Mouse (Mus musculus) testis, postnatal 14 days (tissue): ENCODE data around the gene Tmem238.

Source experiments
- DNase-seq: peaks from one replicate; pipeline ENCODE4 v3.0.0; 2021; ENCODE audit warnings: low spot score

The Tmem238 gene

DNA sequence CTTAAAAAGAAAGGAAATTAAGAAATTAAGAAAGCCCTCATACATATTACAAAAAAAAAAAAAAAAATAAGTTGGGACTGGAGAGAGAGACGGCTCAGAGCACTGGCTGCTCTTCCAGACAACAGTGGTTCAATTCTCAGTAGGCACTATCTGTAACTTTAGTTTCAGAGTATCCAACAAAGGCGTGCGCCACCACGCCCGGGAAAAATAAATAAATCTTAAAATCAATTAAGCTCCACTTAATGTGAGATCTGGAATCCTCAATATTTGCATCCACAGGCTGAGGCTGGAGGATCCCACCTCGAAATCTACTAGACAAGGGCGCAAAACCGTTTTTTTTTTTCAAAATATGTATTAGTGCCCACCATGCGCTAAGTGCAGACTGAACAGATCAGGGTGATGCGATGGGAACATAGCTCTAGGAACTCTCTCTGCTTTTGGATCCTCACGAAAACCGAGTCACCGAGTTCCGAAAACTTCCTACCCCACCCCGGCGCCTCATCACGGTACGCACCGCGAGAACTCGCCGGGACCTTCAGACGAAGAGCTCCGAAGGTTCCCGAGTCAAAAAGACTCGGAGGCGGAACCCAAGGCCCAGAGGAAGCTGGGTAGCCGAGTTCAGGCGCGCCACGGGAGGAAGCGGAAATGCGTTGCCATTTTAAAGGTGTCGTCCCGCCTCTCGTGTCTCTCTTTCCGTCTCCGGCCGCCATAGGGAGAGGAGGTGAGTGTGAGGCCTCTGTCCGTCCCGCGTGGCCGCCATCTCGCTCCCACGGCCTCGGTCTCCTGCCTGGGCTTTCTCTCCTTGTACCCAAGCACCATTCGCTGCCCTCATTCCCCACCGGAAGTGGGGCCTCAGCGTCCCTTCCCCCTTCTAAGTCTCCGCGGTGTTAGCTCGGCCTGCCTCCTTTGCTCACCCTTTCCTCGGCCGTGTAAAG, 3.1 kb upstream of the Tmem238 start, which contains the start of gene Rpl28:
Gene Rpl28, plus strand, starts transcription at position 597 of the 935 bp plus-strand sequence.
- DNase-seq: peak; percentile 95

GRCm38 (mm10) chr7:4788499-4789435, 689 bp downstream of the Tmem238 start:
- DNase-seq: peak; percentile 65

GRCm38 (mm10) chr7:4783667-4784268, 5.7 kb downstream of the Tmem238 start:
- no peak for DNase-seq

- no peak for DNase-seq
Observed at GRCm38 (mm10) chr7:4782759-4783158, 6.7 kb downstream of the Tmem238 start, which contains the start of the genes Il11 and Tmem190. TSS of gene Il11 (minus strand) at chr7:4782859. TSS of gene Tmem190 (plus strand) at chr7:4782937.

- no peak for DNase-seq
Observed at GRCm38 (mm10) chr7:4782130-4782529, 7.3 kb downstream of the Tmem238 start.

DNA sequence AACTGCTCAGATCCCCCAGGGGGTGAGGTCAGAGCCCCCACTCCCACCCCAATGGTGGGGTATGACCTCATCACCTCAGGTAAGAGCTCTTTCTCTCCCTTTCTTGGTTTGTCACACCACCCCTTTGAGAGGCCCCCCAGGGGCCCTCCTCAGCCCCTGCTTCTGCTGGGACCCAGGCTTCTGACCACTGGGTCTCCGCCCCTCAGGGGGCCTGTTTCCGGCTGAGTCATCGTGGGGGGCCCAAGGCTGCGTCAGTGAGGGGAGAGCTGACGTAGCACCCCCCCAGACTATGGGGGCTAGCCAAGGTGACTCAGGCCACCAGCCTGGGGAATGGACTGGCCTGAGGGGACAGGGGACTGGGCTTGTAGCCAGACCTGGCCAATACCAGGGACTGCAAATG, 9.5 kb downstream of the Tmem238 start:
- no peak for DNase-seq

DNA sequence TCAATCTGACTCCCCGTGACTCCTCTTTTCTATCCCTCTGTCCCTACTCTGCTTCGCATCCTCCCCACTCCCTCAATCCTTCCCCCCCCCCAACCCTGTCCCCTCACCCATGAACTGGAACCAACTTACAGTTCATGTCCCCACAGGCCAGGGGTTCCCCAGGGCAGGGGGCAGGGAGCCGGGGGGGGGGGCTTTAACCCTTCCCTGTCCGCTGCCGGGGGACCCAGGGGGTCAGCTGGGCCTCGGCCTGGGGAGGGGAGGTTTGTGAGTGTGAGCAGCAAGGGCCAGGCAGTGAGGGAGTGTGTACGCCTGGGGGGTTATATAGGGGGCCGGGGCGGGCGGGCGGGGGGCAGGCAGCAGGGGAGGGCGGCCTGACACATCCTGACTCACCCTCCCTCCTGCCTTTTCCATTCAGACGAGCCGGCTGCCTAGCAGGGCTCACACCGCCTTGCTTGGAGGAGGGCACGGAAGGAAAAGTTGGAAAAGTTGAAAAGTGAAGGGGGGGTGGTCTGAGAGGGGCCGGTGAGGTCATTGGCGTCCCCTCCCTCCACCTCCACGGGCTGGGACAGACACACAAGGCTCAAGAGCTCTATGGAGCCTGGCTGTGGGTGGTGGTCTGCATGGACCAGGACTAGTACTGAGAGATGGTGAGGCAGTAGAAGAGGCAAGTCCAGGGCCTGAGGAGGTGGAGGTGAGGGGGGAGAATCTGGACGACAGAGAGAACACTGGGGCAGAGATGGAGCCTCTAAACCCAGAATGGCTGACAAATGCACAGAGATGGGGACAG, 11.4 kb downstream of the Tmem238 start:
- DNase-seq: no peak

DNA sequence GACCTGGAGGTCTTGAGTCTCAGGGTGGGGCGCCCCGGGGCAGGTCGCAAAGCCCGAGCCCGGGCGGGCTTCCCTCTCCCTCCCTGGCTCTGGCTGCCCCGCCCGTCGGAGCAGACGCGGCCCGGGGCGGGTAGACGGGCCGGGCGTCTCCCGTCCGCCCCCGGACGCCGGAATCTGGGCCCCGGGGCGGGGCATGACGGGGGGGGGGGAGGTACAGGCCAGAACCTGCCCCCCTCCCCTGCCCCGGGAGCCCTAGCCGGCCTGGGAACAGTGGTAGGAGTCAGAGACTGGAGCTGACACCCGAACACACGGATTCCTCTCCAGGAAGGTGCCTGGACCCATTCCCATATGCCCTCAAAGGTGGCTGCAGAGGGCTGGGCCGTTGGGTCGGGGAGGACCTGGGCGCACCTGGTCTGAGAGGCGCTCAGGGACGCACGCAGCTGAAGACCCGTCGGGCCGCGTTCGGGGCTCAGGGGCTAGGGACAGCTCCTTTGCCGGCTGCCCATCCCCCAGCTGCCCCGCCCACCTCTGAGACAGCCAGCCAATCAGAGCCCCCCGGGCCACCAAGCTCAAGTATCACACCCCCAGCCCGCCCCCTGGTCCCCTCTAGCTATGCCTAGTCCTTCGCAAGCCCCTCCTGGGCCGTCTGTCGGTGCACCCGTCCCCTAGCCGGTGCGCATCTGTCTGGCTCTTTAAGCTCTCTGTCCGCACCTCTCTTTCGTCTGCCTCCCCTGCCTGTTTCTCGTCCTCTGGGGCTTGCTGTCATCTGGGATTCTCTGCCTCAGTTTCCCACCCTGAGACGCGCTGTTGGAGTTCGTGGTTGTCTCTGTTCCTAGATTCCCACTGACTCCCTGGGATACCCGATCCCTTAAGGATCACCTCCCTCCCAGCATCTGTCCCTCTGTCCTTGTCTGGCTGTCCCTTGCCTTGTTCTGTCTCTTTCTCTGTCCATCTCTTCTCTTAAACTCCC, 12.3 kb downstream of the Tmem238 start:
- DNase-seq: peak; percentile 70

- no peak for DNase-seq
Observed at GRCm38 (mm10) chr7:4776131-4776530, 13.3 kb downstream of the Tmem238 start.

GRCm38 (mm10) chr7:4771202-4771601, 18.3 kb downstream of the Tmem238 start, which contains the start of gene Fam71e2:
TSS of gene Fam71e2 (minus strand) at chr7:4771302.
- DNase-seq: no peak

DNA sequence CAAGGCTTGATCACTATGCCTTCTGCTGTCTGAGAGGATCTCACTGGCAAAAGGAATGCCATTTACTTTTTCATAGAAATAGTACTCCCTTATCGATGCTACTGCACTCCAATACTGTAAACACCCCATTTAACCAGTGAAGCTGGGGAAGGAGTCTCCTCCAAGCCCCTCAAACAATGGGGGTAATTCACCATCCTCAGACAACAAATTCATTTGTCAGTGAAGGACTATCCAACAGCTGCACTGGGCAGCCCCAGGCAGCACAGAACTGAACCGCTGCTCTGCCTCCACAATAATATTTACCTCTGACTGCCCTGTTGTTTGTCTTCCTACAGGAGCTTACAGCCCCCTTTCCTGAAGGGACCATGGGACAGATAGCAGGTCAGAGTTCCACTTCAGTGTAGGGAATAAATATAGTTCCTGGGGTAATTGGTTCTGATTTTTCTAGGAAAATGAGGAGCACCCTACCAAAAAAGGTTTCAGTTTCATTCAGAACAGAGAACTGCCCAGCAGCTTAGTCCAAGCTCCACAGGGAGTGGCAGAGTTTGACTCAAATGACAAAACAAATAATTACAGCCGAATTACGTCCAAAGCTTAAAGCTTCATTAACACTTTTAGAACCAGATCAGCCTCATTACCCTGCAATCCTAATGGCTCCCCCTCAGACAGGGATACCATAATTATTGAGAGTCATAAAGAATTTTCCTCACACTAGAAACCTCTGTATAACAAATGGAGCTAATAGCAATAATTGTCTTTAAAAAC, 24.3 kb downstream of the Tmem238 start:
- DNase-seq: no peak

- DNase-seq: no peak
Observed at GRCm38 (mm10) chr7:4759670-4760069, 29.8 kb downstream of the Tmem238 start.

GRCm38 (mm10) chr7:4752821-4753570, 36.5 kb downstream of the Tmem238 start, which contains the start of gene Cox6b2:
TSS of gene Cox6b2 (minus strand) at chr7:4753094.
- DNase-seq: peak; percentile 92

DNA sequence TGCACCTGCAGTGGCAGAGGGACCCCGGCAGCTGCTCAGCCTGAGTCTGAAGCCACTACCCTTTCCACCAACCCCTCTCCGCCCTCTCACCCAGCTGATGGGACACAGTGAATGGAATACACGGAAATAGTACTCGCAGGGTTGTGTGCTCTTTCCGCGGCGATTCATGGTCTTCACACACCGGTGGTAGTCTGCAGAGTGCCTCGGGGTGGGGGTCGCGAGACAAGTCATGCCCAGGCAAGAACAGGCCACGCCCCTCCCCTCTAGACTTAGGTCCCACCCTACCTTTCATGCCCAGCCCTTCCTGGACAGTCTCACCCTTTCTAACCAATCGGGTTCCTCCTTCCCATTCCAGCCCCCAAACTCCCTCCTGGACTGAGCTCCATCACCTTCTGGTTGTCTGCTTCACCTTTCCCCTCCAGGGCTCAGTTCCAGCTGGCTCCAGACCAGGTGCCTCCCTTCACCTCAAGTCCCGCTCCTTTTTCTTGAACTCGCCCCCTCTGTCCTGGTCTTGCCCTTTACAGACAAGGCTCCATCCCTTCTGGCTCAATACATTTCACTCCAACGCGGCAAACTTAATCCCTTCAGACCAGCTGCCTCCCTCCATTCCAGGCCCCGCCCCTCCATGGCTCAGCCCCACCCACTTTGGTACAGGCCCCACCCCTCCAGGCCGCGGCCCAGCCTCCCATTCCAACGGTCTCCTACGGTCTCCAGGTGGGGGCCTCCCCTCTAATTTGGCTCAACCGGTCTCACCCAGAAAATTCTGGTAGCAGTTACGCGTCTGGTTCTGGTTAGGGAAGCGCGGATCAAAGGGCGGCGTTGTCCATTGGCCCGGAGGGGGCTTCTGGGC, 37.3 kb downstream of the Tmem238 start:
- peak; percentile 80 for DNase-seq

- DNase-seq: no peak
Observed at GRCm38 (mm10) chr7:4749169-4749568, 40.3 kb downstream of the Tmem238 start.

DNA sequence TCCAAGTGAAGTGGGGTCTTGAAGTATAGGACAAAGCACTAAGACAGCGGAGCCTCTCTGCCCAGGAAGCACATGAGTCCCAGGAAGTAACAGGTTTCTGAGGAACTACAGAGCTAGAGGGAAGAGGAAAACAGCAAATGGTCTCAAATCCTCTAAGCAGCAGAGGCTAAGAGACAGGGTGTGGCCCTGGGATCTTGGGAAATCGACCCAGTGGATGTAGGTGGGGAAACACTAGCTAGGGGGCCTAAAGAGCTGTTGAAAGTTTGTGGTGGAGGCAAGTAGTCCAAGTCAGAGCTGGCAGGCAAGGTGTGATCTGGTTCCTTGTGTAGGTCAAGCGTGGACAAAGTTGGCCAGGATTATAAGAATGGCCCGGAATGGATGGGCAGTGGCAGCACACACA, 41.1 kb downstream of the Tmem238 start:
- no peak for DNase-seq

DNA sequence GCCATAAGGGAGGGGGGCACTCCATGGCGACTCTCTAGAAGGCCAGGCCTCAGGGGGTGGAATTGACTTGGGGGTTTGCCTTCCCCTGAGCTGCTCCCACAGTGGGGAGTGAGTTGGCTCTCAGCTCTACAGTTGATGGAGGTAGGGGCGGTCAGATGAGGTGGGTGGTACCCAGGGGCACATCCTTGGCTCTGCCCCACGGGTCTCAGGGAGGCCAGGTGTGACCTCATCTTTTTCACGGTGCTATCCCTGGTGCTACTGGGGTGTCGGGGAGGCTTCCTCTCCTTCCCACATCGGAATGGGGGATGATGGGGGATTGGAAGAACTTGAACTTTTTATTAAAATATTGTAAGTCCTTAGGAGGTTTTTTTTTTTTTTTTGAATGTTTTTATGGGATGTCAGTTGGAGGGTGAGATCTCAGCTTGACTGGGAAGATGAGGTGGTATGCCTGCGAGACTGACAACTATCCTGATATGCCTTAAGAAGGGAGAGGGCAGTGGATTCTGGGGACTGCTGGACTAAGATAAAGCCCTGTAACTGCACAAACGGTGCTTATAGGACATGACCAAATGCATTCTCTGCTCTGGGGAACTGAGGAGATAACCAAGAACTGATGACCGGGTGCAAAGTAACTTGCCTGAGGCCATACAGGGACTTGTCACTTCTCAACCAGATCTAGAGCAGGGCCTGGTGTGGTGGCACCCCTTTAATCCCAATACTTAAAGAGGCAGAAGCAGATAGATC, 42.1 kb downstream of the Tmem238 start:
- DNase-seq: no peak
